Mouse (Mus musculus) forebrain, embryonic 15.5 days (tissue): ENCODE measurements around the gene Socs4. TPM values are rescaled to one million over a fixed set of nuclear protein-coding genes. Genes with fewer than 3 reads are reported as not detected.

Experiments
- ATAC-seq: fragments of 200-750 bp; cut with Nextera tagmentation; replicated peaks from 2 replicates; pipeline ENCODE4 v1.8.0; 2017; ENCODE audit warnings: mild to moderate bottlenecking, moderate TSS enrichment, moderate library complexity
- H3K27ac ChIP-seq: fragments of 300-500 bp; sonication (generic); replicated peaks from 2 replicates; pipeline ENCODE4 v1.5.1; 2015; ENCODE audit warnings: mild to moderate bottlenecking, inconsistent platforms
- H3K27me3 ChIP-seq: fragments of 300-500 bp; sonication (generic); 2 replicates; pipeline ENCODE4 v1.6.1; 2015; ENCODE audit warnings: inconsistent platforms
- H3K36me3 ChIP-seq: fragments of 300-500 bp; sonication (generic); 2 replicates; pipeline ENCODE4 v1.6.1; 2015; ENCODE audit warnings: mild to moderate bottlenecking, inconsistent platforms
- H3K4me1 ChIP-seq: fragments of 300-500 bp; sonication (generic); 2 replicates; pipeline ENCODE4 v1.6.1; 2015; ENCODE audit warnings: inconsistent platforms
- H3K4me2 ChIP-seq: fragments of 300-500 bp; sonication (generic); replicated peaks from 2 replicates; pipeline ENCODE4 v1.6.1; 2015; ENCODE audit warnings: mild to moderate bottlenecking, inconsistent platforms
- H3K4me3 ChIP-seq: fragments of 300-500 bp; sonication (generic); 2 replicates; pipeline ENCODE4 v1.5.1; 2015; ENCODE audit warnings: mild to moderate bottlenecking, inconsistent platforms
- H3K9ac ChIP-seq: fragments of 300-500 bp; sonication (generic); replicated peaks from 2 replicates; pipeline ENCODE4 v1.6.1; 2015; ENCODE audit warnings: mild to moderate bottlenecking, inconsistent platforms
- H3K9me3 ChIP-seq: fragments of 300-500 bp; sonication (generic); 2 replicates; pipeline ENCODE4 v1.6.1; 2016; ENCODE audit warnings: inconsistent platforms
- WGBS: fragments of 180-500 bp; shearing (Covaris S2); methylation state at CpG from one replicate; pipeline ENCODE4 v1.1.7; 2015; ENCODE audit warnings: mixed read lengths; 5-methylcytosine and 5-hydroxymethylcytosine counted together
- polyA plus RNA-seq: library from polyadenylated mRNA; unstranded; fragments of >200 nt; fragmentation: Nextera tagmentation; extraction: Ambion mirVana; gene quantifications from 2 replicates; pipeline ENCODE4 v1.2.1, GENCODE M21; 2015

The Socs4 gene
- polyA plus RNA-seq, 1 experiment from 2014 or later, result 3.1 TPM

DNA sequence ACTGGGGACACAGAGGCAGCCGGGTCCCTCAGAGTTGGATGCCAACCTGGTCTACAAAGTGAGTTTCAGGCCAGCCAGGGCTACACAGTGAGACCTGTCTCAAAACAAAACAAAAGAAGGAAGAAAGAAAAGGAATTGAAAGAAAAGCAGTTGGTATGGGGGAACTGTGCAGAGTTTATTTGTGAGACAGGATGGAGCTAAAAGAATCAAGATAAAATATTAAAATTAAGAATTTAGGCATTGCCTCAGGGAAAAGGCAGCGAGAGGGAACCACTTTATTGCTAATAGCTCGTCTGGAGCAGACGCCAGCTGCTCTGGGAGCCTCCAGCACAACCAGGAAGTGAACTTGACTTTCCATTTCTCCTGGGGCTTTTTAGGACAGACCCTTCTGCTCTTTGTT, 17.4 kb downstream of the Socs4 start:
- H3K4me2 ChIP-seq, result no peak overlapping the region
- no peak overlapping the region for H3K27ac ChIP-seq
- peaks cover 10% of the 10 kb centered on the region for H3K4me1 ChIP-seq
- no peak overlapping the region for H3K4me3 ChIP-seq
- H3K9ac ChIP-seq, result no peak overlapping the region
- 44% methylated on average over 4 of the region's 4 CpGs for WGBS
- H3K9me3 ChIP-seq, result no peaks in the 10 kb centered on the region
- no peaks in the 10 kb centered on the region; the same call in 1 of the 2 replicates for H3K36me3 ChIP-seq
- H3K27me3 ChIP-seq, result no peaks in the 10 kb centered on the region
- no peak for ATAC-seq

DNA sequence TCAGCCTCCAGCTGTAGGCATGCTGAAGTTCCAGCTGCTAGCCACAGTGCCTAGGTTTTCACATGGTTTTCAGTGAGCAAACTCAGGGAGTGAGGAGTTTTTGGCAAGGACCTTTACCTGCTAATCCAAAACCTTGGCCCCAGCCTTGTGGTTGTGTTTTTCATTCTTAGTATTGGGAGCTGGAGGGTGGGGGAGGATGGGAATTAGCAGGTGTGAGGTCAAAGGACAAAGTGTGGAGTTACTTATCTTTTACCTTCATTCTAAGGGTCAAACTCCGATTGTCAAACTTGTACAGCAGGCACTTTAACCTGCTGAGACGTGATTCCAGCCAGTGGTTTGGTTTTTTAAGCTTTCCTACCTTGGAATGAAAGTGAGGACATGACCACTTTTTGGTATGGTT, 19.5 kb downstream of the Socs4 start:
- H3K9me3 ChIP-seq, result no peaks in the 10 kb centered on the region
- H3K27ac ChIP-seq, result no peak overlapping the region
- peaks cover 26% of the 10 kb centered on the region for H3K4me1 ChIP-seq
- no peak for ATAC-seq
- no peaks in the 10 kb centered on the region for H3K36me3 ChIP-seq
- H3K27me3 ChIP-seq, result no peaks in the 10 kb centered on the region
- no peak overlapping the region for H3K4me3 ChIP-seq
- WGBS, result 72% methylated on average over 2 of the region's 2 CpGs
- H3K9ac ChIP-seq, result no peak overlapping the region
- H3K4me2 ChIP-seq, result no peak overlapping the region

DNA sequence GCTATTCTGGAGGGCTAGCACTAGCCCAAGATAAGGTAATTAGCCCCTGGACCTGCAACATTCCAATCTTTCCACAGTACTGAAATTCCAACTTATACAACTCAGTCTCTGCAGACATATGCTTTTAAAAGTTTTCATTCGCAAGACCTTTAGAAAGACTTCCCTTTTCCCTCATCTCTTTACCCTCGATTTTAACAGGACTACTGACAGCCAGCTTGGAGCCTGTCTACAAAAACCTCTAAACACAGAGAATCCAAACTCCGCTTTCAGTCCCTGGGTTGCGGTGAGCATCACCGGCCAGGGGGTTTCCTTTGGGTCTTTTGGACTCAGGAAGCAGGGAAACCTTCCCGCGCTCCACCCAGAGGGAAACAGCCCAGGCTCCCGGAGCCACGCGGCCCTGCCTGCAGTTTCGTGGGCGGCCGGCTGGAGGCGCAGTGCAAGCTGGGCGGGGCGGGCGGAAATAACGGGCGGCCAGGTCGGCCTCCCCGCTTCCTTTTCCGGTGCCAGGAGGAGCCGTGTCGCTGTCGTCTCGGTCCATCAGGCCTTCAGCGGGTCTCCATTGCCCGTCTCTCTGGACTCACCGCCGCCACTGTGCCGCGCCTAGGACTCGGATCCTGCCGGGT, 21.2 kb downstream of the Socs4 start, which contains the start of gene Mapk1ip1l:
Mapk1ip1l (plus strand) TSS at position 482 of the 623 bp plus-strand sequence.
- peak; percentile 87 for ATAC-seq
- Histone ChIP-seq H3K4me3 (peak within 1 kb of the TSS; percentile 99), H3K27ac (peak within 1 kb of the TSS; percentile 98), H3K9me3 (no peaks in the 10 kb centered on the region), H3K4me1 (peaks cover 26% of the 10 kb centered on the region), H3K27me3 (no peaks in the 10 kb centered on the region), H3K4me2 (peak within 1 kb of the TSS; percentile 58), H3K9ac (peak within 1 kb of the TSS; percentile 99), H3K36me3 (no peaks in the 10 kb centered on the region)
- under 1% methylated on average over 34 of the region's 34 CpGs for WGBS

DNA sequence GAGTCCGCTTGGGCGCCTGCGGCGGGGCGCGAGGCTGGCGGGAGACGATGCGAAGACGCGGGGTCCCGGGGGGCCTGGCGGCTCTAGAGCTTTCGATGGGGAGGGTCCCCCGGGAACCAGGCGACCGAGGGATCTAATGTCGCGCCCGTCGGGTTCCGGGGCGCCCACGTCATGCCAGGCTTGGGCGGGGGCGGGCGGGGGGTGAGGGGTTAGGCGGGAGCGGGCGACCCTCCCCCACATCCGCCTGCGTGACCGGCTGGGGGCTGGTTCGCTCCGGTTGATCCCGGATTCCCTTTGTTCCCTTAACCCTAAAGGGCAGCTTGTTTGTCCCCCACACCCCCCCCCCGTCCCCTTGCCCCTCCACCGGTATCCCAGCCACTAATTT, 21.7 kb downstream of the Socs4 start:
- H3K9me3 ChIP-seq, result no peaks in the 10 kb centered on the region
- peak overlapping the region; percentile 99 for H3K9ac ChIP-seq
- no peaks in the 10 kb centered on the region for H3K27me3 ChIP-seq
- under 1% methylated on average over 33 of the region's 38 CpGs for WGBS
- H3K4me1 ChIP-seq, result peaks cover 26% of the 10 kb centered on the region
- H3K27ac ChIP-seq, result peak overlapping the region; percentile 98
- H3K4me3 ChIP-seq, result peak overlapping the region; percentile 99
- H3K4me2 ChIP-seq, result peak overlapping the region; percentile 58
- ATAC-seq, result peak; percentile 79
- no peaks in the 10 kb centered on the region for H3K36me3 ChIP-seq

DNA sequence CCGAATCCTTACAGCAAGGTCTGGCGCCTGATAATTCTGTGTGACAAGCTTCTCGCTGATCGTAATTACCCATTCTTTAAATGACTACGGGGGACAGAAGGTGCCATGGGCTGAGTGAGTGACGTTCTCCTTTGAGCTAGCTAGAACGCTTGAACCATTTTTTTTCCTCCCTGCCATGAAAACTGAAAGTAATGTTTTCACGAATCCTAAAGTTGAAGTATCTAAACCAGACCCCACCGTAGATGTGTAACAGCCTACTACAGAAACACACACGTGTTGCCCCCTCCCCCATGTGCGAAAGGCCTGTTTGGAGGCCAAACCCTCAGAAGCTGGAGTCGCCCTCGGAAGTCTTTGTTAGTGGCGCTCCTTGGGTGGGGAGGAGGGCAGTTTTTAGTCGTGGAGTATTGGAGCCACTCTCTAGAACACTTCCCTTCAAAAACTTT, 22.1 kb downstream of the Socs4 start:
- Histone ChIP-seq H3K36me3 (no peaks in the 10 kb centered on the region), H3K4me3 (peak overlapping the region; percentile 99)

DNA sequence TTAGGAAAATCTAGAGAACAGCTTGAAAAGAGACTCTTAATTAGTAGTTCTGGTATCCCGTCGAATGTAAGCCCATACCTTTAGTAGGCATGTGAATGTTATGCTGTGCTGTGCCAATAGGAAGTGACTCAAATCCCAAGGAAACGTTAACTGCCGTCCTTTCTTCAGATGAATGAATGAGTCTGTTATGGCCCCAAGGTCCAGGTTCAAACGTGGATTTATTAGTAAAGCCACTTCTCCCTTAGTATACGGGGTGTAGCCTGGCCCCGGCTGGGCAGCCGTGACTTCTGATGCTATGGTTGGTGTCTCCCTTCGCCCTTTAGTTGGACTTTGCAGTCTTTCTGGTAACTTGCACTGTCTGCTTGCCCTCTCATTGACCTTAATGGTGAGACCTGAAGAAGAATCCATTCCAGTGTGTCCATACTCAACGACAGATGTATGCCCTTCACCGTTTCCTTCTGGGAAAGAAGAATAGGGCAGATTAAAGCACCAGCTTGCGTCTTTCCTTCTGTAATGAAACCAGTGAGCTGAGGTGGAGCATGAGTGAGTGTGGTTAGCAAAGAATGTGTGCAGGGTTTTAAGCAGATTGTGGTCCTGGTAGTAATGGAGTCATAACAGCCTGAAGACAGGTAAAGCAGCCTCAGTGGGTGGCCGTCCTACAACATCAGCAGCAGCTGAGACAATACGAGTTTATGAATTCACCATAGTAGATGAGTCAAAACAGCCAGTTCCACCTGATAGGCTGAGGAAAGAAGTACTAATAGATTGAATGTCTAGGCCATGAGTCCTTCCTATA, 26.4 kb downstream of the Socs4 start:
- no peaks in the 10 kb centered on the region for H3K36me3 ChIP-seq
- no peak overlapping the region for H3K27ac ChIP-seq
- H3K4me2 ChIP-seq, result no peak overlapping the region
- ATAC-seq, result no peak
- WGBS, result 77% methylated on average over 14 of the region's 14 CpGs
- H3K9ac ChIP-seq, result no peak overlapping the region
- H3K4me1 ChIP-seq, result peaks cover 20% of the 10 kb centered on the region
- H3K9me3 ChIP-seq, result no peaks in the 10 kb centered on the region
- H3K27me3 ChIP-seq, result no peaks in the 10 kb centered on the region
- no peak overlapping the region for H3K4me3 ChIP-seq

More for the DNA sequence above, 22.1 kb downstream of the Socs4 start:
- no peaks in the 10 kb centered on the region for H3K9me3 ChIP-seq
- ATAC-seq, result peak; percentile 36; the same call in 1 of the 2 replicates
- peak overlapping the region; percentile 99 for H3K9ac ChIP-seq
- H3K27me3 ChIP-seq, result no peaks in the 10 kb centered on the region
- WGBS, result under 1% methylated on average over 15 of the region's 15 CpGs
- H3K4me1 ChIP-seq, result peaks cover 26% of the 10 kb centered on the region
- H3K4me2 ChIP-seq, result peak overlapping the region; percentile 58
- peak overlapping the region; percentile 98 for H3K27ac ChIP-seq

DNA sequence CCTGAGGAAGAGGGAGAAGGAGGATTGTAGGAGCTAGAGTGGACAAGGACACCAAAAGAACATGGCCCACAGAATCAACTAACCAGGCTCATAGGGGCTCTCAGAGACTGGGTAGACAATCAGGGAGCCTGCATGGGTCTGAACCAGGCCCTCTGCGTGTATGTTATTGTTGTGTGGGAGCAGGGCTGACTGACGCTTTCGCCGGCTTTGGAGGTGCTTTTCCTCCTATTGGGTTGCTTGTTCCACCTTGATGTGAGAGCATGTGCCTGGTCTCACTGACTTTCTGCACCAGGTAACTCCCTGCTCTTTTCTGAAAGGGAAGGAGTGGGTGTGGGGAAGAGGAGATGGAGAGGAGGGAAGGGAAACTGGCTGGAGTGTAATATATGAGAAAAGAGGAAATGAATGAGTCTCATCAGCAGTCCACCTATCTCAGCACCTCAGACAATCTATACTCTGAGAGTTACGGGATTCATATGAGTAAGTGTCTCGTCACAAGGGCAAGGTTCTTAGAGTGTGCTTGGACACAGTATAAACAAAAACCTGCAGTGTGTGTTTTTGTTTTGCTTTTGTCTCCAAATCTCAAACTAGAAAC, 28.2 kb downstream of the Socs4 start:
- WGBS, result 96% methylated on average over 6 of the region's 6 CpGs
- H3K27me3 ChIP-seq, result no peaks in the 10 kb centered on the region
- no peak for ATAC-seq
- H3K9me3 ChIP-seq, result no peaks in the 10 kb centered on the region
- no peak overlapping the region for H3K4me2 ChIP-seq
- H3K4me1 ChIP-seq, result peaks cover 8% of the 10 kb centered on the region
- peaks cover 6% of the 10 kb centered on the region; the same call in 1 of the 2 replicates for H3K36me3 ChIP-seq
- no peak overlapping the region for H3K9ac ChIP-seq
- no peak overlapping the region for H3K27ac ChIP-seq
- H3K4me3 ChIP-seq, result no peak overlapping the region

DNA sequence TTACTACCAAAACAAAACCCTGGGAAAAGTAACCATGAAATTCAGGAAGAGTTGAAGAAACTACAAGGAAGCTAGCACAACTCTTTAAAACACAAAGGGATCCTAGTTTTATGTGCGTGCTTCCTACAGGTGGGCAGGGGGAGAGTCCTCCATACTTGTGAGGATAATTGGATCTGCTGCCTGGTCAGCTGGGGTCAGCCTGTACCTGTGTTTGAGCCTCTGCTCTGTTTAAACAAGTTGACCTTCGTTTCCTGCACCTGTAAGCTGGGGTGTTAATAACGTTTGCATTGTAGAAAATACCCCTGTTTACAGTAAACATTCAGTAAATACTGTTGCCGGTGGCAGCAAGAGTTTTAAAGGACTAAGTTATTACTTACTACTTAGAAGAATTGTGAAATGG, 29.2 kb downstream of the Socs4 start:
- 90% methylated on average over 4 of the region's 4 CpGs for WGBS
- no peak overlapping the region for H3K9ac ChIP-seq
- no peak overlapping the region for H3K4me3 ChIP-seq
- H3K27ac ChIP-seq, result no peak overlapping the region
- H3K4me1 ChIP-seq, result no peaks in the 10 kb centered on the region
- peaks cover 16% of the 10 kb centered on the region for H3K36me3 ChIP-seq
- no peaks in the 10 kb centered on the region for H3K27me3 ChIP-seq
- H3K9me3 ChIP-seq, result no peaks in the 10 kb centered on the region
- no peak overlapping the region for H3K4me2 ChIP-seq
- ATAC-seq, result no peak

DNA sequence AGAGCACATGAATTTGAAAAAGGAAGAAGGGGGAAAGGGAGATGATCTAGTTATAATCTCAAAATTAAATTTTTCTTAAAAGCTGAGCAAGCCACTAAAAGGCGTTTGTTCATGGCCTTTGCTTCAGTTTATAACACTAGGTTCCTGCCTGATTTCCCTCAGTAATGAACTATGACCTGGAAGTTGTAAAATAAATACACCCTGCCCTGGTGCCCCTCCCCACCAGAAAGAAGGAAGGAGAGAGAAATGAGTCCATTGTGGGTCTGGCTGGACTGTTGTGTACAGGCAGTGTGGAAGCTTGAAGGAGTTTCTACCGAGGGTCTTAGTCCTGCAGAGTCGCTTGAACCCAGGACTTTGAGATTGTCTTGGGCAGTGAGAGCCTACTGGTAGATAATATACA, 30.9 kb downstream of the Socs4 start:
- no peaks in the 10 kb centered on the region for H3K27me3 ChIP-seq
- H3K4me3 ChIP-seq, result no peak overlapping the region
- H3K27ac ChIP-seq, result no peak overlapping the region
- WGBS, result 92% methylated on average over 3 of the region's 3 CpGs
- no peak for ATAC-seq
- H3K36me3 ChIP-seq, result peaks cover 30% of the 10 kb centered on the region
- no peaks in the 10 kb centered on the region for H3K9me3 ChIP-seq
- no peak overlapping the region for H3K9ac ChIP-seq
- no peak overlapping the region for H3K4me2 ChIP-seq
- H3K4me1 ChIP-seq, result no peaks in the 10 kb centered on the region

DNA sequence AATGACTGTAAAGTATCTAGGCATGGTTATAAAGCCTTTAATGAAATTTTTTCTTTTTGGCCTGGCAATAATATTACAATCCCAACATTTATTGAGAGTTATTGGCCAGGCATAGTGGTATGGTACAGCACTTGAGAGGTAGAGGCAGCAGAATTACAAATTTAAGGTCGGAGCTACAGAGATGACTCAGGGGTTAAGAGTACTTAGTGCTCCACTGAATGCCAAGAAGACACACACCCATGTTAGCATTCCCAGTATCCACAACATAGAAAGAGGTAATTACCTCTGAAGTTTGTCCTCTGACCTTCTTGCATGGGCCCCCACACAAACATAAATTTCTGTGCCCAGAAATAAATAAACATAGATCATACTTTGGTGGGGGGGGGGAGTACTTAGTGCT, 32.3 kb downstream of the Socs4 start:
- Histone ChIP-seq H3K27me3 (no peaks in the 10 kb centered on the region), H3K4me3 (no peak overlapping the region), H3K4me1 (no peaks in the 10 kb centered on the region), H3K27ac (no peak overlapping the region), H3K9me3 (no peaks in the 10 kb centered on the region), H3K4me2 (no peak overlapping the region), H3K36me3 (peaks cover 39% of the 10 kb centered on the region), H3K9ac (no peak overlapping the region)
- 100% methylated on average over 1 of the region's 1 CpGs for WGBS
- ATAC-seq, result no peak

DNA sequence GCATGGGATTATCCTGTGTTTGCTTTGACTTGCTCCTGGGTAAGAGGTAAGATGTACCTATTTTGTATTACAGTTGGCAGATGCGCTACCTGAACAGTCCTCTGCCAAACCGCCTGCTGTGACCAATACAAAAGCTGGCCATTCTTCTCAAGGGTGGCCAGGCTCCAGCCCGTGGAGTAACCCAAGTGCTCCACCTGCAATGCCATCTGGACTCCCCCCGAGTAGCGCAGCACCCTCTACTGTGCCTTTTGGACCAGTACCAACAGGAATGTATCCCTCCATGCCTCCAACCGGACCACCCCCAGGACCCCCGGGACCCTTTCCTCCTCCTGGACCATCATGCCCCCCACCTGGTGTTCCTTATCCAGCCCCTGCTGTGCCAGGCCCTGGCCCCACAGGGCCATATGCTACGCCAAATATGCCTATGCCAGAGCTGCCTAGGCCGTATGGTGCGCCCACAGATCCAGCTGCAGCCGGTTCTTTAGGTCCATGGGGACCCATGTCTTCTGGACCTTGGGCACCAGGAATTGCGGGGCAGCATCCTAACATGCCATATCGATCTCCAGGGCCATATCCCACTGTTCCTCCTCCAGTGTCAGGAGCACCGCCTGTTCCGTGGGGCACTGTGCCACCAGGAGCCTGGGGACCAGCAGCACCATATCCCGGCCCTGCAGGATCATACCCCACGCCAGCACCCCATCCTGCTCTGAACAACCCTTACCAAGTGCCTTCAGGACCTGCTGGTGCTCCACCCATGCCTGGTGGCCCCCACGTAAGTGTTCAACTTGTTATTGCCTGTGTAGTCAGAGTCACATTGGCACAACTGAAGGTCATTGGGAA, 33.8 kb downstream of the Socs4 start:
- Histone ChIP-seq H3K27me3 (no peaks in the 10 kb centered on the region), H3K36me3 (peaks cover 46% of the 10 kb centered on the region), H3K27ac (no peak overlapping the region), H3K4me2 (no peak overlapping the region), H3K9me3 (no peaks in the 10 kb centered on the region), H3K4me3 (no peak overlapping the region), H3K9ac (no peak overlapping the region), H3K4me1 (no peaks in the 10 kb centered on the region)
- ATAC-seq, result no peak
- WGBS, result 91% methylated on average over 18 of the region's 18 CpGs
